In genomic region chr15:98091841-98092240, GRCm38 (mm10) we compare ENCODE assay signal across 8 mouse cellular contexts. TPM values are rescaled to one million over a fixed set of nuclear protein-coding genes. Genes with fewer than 3 reads are reported as not detected.
DNase-seq lines count a peak whose midpoint lies in the region; ATAC-seq and TF ChIP-seq lines count a peak whose summit lies in the region.

No protein-coding gene starts in this region.

- peak overlapping the region; percentile 70 for H3K4me2 ChIP-seq in kidney, embryonic 15.5 days
- peak overlapping the region; percentile 63 for H3K4me2 ChIP-seq in embryonic facial prominence, embryonic 12.5 days (replicated peaks)
- peak overlapping the region; percentile 66 for H3K4me2 ChIP-seq in intestine, embryonic 14.5 days (ENCODE audit: low read length)
- peak overlapping the region; percentile 69 for H3K4me2 ChIP-seq in midbrain, postnatal 0 days (ENCODE audit: low read depth, low read length, poor library complexity, severe bottlenecking)

- WGBS in kidney, embryonic 15.5 days: 12% methylated on average over 4 of the region's 4 CpGs
- 36% methylated on average over 4 of the region's 4 CpGs for WGBS in embryonic facial prominence, embryonic 12.5 days
- 16% methylated on average over 4 of the region's 4 CpGs for WGBS in intestine, embryonic 14.5 days
- 33% methylated on average over 4 of the region's 4 CpGs for WGBS in midbrain, postnatal 0 days

- ATAC-seq in kidney, embryonic 15.5 days (replicated peaks; ENCODE audit: low FRiP score): no peak
- ATAC-seq in embryonic facial prominence, embryonic 12.5 days (ENCODE audit: insufficient number of reproducible peaks, insufficient read depth, low FRiP score, low TSS enrichment): no peak
- no peak for ATAC-seq in intestine, embryonic 14.5 days (replicated peaks; ENCODE audit: low FRiP score, low TSS enrichment, low read depth)
- no peak for ATAC-seq in midbrain, postnatal 0 days (ENCODE audit: low FRiP score)

- TF ChIP-seq CTCF in midbrain, postnatal 0 days (IDR thresholded peaks at IDR 0.05): no peak

- peaks cover 14% of the 10 kb centered on the region for H3K36me3 ChIP-seq in kidney, embryonic 15.5 days
- H3K36me3 ChIP-seq in embryonic facial prominence, embryonic 12.5 days: peaks cover 6% of the 10 kb centered on the region; the same call in 1 of the 2 replicates
- peaks cover 18% of the 10 kb centered on the region for H3K36me3 ChIP-seq in intestine, embryonic 14.5 days (ENCODE audit: control insufficient read depth, insufficient read depth, low read length)
- no peaks in the 10 kb centered on the region for H3K36me3 ChIP-seq in midbrain, postnatal 0 days (ENCODE audit: insufficient read depth, low read length)

- peak overlapping the region; percentile 93; the same call in 1 of the 2 replicates for H3K9ac ChIP-seq in kidney, embryonic 15.5 days
- peak overlapping the region; percentile 91 for H3K9ac ChIP-seq in embryonic facial prominence, embryonic 12.5 days
- H3K9ac ChIP-seq in intestine, embryonic 14.5 days (ENCODE audit: low read length): peak overlapping the region; percentile 90
- peak overlapping the region; percentile 92; the same call in 1 of the 2 replicates for H3K9ac ChIP-seq in midbrain, postnatal 0 days (replicated peaks; ENCODE audit: low read length, poor library complexity, severe bottlenecking)

- no peak for DNase-seq in kidney, postnatal 4 days
- no peak for DNase-seq in intestine, embryonic 14.5 days (ENCODE audit: low spot score)
- no peak for DNase-seq in midbrain, postnatal 0 days (ENCODE audit: low spot score)
- DNase-seq in cerebellum, postnatal 25 days: no peak
- DNase-seq in cerebellum, postnatal 36 days: no peak
- DNase-seq in frontal cortex, postnatal 25 days (ENCODE audit: low spot score in 2 of 2): no peak

- peaks cover 16% of the 10 kb centered on the region for H3K4me1 ChIP-seq in kidney, embryonic 15.5 days
- peaks cover 18% of the 10 kb centered on the region for H3K4me1 ChIP-seq in embryonic facial prominence, embryonic 12.5 days
- H3K4me1 ChIP-seq in intestine, embryonic 14.5 days (replicated peaks; ENCODE audit: control insufficient read depth, insufficient read depth, low read length): peaks cover 16% of the 10 kb centered on the region
- peaks cover 7% of the 10 kb centered on the region; the same call in 1 of the 2 replicates for H3K4me1 ChIP-seq in midbrain, postnatal 0 days (ENCODE audit: insufficient read depth, low read length)

- H3K27me3 ChIP-seq in kidney, embryonic 15.5 days: no peaks in the 10 kb centered on the region
- H3K27me3 ChIP-seq in embryonic facial prominence, embryonic 12.5 days: no peaks in the 10 kb centered on the region
- H3K27me3 ChIP-seq in intestine, embryonic 14.5 days (replicated peaks; ENCODE audit: control insufficient read depth, insufficient read depth, low read length): no peaks in the 10 kb centered on the region
- H3K27me3 ChIP-seq in midbrain, postnatal 0 days (ENCODE audit: insufficient read depth, low read length): no peaks in the 10 kb centered on the region

- peak overlapping the region; percentile 98 for H3K4me3 ChIP-seq in kidney, embryonic 15.5 days (replicated peaks)
- H3K4me3 ChIP-seq in embryonic facial prominence, embryonic 12.5 days: peak overlapping the region; percentile 89
- peak overlapping the region; percentile 95 for H3K4me3 ChIP-seq in intestine, embryonic 14.5 days (ENCODE audit: low read depth, low read length)
- peak overlapping the region; percentile 90 for H3K4me3 ChIP-seq in midbrain, postnatal 0 days (ENCODE audit: low read depth, low read length)

- no peaks in the 10 kb centered on the region for H3K9me3 ChIP-seq in kidney, embryonic 15.5 days (replicated peaks)
- no peaks in the 10 kb centered on the region for H3K9me3 ChIP-seq in embryonic facial prominence, embryonic 12.5 days
- H3K9me3 ChIP-seq in intestine, embryonic 14.5 days (ENCODE audit: control insufficient read depth, low read length): no peaks in the 10 kb centered on the region
- H3K9me3 ChIP-seq in midbrain, postnatal 0 days (ENCODE audit: low read length): no peaks in the 10 kb centered on the region

- H3K27ac ChIP-seq in kidney, embryonic 15.5 days: peak overlapping the region; percentile 27; the same call in 1 of the 2 replicates
- no peak overlapping the region for H3K27ac ChIP-seq in embryonic facial prominence, embryonic 12.5 days
- no peak overlapping the region for H3K27ac ChIP-seq in intestine, embryonic 14.5 days (ENCODE audit: low read depth)
- no peak overlapping the region for H3K27ac ChIP-seq in midbrain, postnatal 0 days (ENCODE audit: low read depth, low read length)

RNA-seq across cellular contexts. Expression of gene Pfkm, which starts 0.5 kb away (rescaled TPM):
- 38.7 and 44.6 TPM in 2 replicates for polyA plus RNA-seq in kidney, embryonic 15.5 days (2015; fragmentation: Nextera tagmentation; extraction: Ambion mirVana)
- 49.6 and 50.5 TPM in 2 replicates for polyA plus RNA-seq in embryonic facial prominence, embryonic 12.5 days (2016; fragmentation: Nextera tagmentation; extraction: Ambion mirVana)
- polyA plus RNA-seq in intestine, embryonic 14.5 days (2014; fragmentation: Nextera tagmentation; extraction: Ambion mirVana): 28.8 and 31.4 TPM in 2 replicates
- total RNA-seq in midbrain, postnatal 0 days (2014; rRNA removed): 96.2 and 102 TPM in 2 replicates
- 89.9 and 96.4 TPM in 2 replicates for polyA plus RNA-seq in midbrain, postnatal 0 days (2015; fragmentation: Nextera tagmentation; extraction: Ambion mirVana)

RNA-seq across cellular contexts. Expression of gene Senp1, which starts 1.7 kb away (rescaled TPM):
- polyA plus RNA-seq in kidney, embryonic 15.5 days (2015; fragmentation: Nextera tagmentation; extraction: Ambion mirVana): 34.0 and 34.3 TPM in 2 replicates
- 41.8 and 45.6 TPM in 2 replicates for polyA plus RNA-seq in embryonic facial prominence, embryonic 12.5 days (2016; fragmentation: Nextera tagmentation; extraction: Ambion mirVana)
- 36.3 and 36.4 TPM in 2 replicates for polyA plus RNA-seq in intestine, embryonic 14.5 days (2014; fragmentation: Nextera tagmentation; extraction: Ambion mirVana)
- 17.4 and 18.2 TPM in 2 replicates for total RNA-seq in midbrain, postnatal 0 days (2014; rRNA removed)
- polyA plus RNA-seq in midbrain, postnatal 0 days (2015; fragmentation: Nextera tagmentation; extraction: Ambion mirVana): 12.1 and 12.4 TPM in 2 replicates
